Mouse (Mus musculus): Measurements from ENCODE around the gene Rrh.

GRCm38 (mm10) chr3:129766106-129766505 is 56.3 kb downstream of the Rrh start:
- TF ChIP-seq CTCF (conservative IDR thresholded peaks at IDR 0.05; ENCODE audit: low read length) (no peak), NANOG (IDR thresholded peaks at IDR 0.05; ENCODE audit: borderline replicate concordance, low read length) (no peak), POU5F1 (IDR thresholded peaks at IDR 0.05; ENCODE audit: borderline replicate concordance, low read length) (no peak)

All from E14TG2a.4 (cell line).